Mouse (Mus musculus): Measurements from ENCODE around the gene Agfg1.
"Not testable (repeated sequence)": the region's sequence is repeated elsewhere in the genome, so short reads cannot be mapped to it uniquely, and the experiment has no call there.

The Agfg1 gene

GRCm38 (mm10) chr1:82913434-82913833, 74.2 kb downstream of the Agfg1 start:
- not testable (repeated sequence) for DNase-seq

- DNase-seq: no peak
These were observed 85.4 kb downstream of the Agfg1 start, which contains the start of gene A030014E15Rik for GRCm38 (mm10) chr1:82924650-82925049. TSS of gene A030014E15Rik (plus strand) at chr1:82924917.

- DNase-seq: not testable (repeated sequence)
These were observed 91.3 kb downstream of the Agfg1 start for GRCm38 (mm10) chr1:82930558-82930957.

- DNase-seq: not testable (repeated sequence)
These were observed 92.0 kb downstream of the Agfg1 start, which contains the start of gene Gm6217 for GRCm38 (mm10) chr1:82931326-82931725. TSS of gene Gm6217 (minus strand) at chr1:82931399.

- DNase-seq: no peak
These were observed 99.4 kb downstream of the Agfg1 start for GRCm38 (mm10) chr1:82938666-82939065.

- DNase-seq: not testable (repeated sequence)
These were observed 103.2 kb downstream of the Agfg1 start for GRCm38 (mm10) chr1:82942505-82942904.

GRCm38 (mm10) chr1:82943295-82943694, 104.0 kb downstream of the Agfg1 start, which contains the start of gene A030003K21Rik:
TSS of gene A030003K21Rik (minus strand) at chr1:82943388.
- not testable (repeated sequence) for DNase-seq

- not testable (repeated sequence) for DNase-seq
These were observed 106.7 kb downstream of the Agfg1 start for GRCm38 (mm10) chr1:82946029-82946428.

- no peak for DNase-seq
These were observed 109.3 kb downstream of the Agfg1 start for GRCm38 (mm10) chr1:82948601-82949000.

Data from spleen, adult 18-20 months (tissue).